Mouse (Mus musculus) lung, embryonic 15.5 days (tissue): ENCODE data around the gene Spty2d1. TPM values are rescaled to one million over a fixed set of nuclear protein-coding genes. Genes with fewer than 3 reads are reported as not detected.

Experiments used
- polyA plus RNA-seq: library from polyadenylated mRNA; unstranded; fragments of >200 nt; fragmentation: Nextera tagmentation; extraction: Ambion mirVana; gene quantifications from 2 replicates; pipeline ENCODE4 v1.2.1, GENCODE M21; 2015

The Spty2d1 gene
- polyA plus RNA-seq, 1 experiment from 2014 or later, result 23.3 TPM

Other genes starting within 250 kb of the Spty2d1 start
- 19.3 and 21.3 TPM in 2 replicates for gene Hps5, start 212.3 kb downstream of the Spty2d1 start, polyA plus RNA-seq
- 40.6 and 43.8 TPM in 2 replicates for gene Gtf2h1, start 212.3 kb downstream of the Spty2d1 start, polyA plus RNA-seq
- gene Ldha, start 166.9 kb downstream of the Spty2d1 start, polyA plus RNA-seq, result 1,840 and 1,954 TPM in 2 replicates
- 0.14 TPM in 1 of 2 replicates, not detected in the other for gene Ldhc, start 147.2 kb downstream of the Spty2d1 start, polyA plus RNA-seq
- 157 and 163 TPM in 2 replicates for gene Tsg101, start 88.4 kb downstream of the Spty2d1 start, polyA plus RNA-seq
- gene Uevld, start 49.9 kb downstream of the Spty2d1 start, polyA plus RNA-seq, result 12.1 and 13.1 TPM in 2 replicates
- 0.62 TPM in 1 of 2 replicates, not detected in the other for gene Gm9999, start 24.8 kb downstream of the Spty2d1 start, polyA plus RNA-seq
- 44.9 and 45.5 TPM in 2 replicates for gene Tmem86a, start 42.2 kb upstream of the Spty2d1 start, polyA plus RNA-seq
- 6.5 and 6.9 TPM in 2 replicates for gene Ptpn5, start 125.3 kb upstream of the Spty2d1 start, polyA plus RNA-seq
- not detected in 2 replicates for gene Mrgpra6, start 196.5 kb upstream of the Spty2d1 start, polyA plus RNA-seq
- gene Mrgpra9, start 244.4 kb upstream of the Spty2d1 start, polyA plus RNA-seq, result 0.19 TPM in 1 of 2 replicates, not detected in the other